Mouse (Mus musculus): ENCODE measurements at regions not wholly inside any gene's neighbourhood (a gene's known extent, or its start where the extent isn't known, plus 50 kb on each side); places are given as distances from the start of the nearest gene placed in this dataset.

GRCm38 (mm10) chr15:68866471-68866870 is 2365.8 kb upstream of the Lrrc6 start:
- ATAC-seq (ENCODE audit: low TSS enrichment) = no peak

- ATAC-seq (ENCODE audit: low TSS enrichment) = peak; percentile 78
These were observed 2363.5 kb upstream of the Lrrc6 start for GRCm38 (mm10) chr15:68864234-68864633.

Data from frontal cortex, adult (tissue).